Mouse (Mus musculus): ENCODE data around the gene Stox2. TPM values are rescaled to one million over a fixed set of nuclear protein-coding genes. Genes with fewer than 3 reads are reported as not detected.

Gene Stox2
- polyA plus RNA-seq, 1 experiment from 2014 or later: 36.9 TPM

DNA sequence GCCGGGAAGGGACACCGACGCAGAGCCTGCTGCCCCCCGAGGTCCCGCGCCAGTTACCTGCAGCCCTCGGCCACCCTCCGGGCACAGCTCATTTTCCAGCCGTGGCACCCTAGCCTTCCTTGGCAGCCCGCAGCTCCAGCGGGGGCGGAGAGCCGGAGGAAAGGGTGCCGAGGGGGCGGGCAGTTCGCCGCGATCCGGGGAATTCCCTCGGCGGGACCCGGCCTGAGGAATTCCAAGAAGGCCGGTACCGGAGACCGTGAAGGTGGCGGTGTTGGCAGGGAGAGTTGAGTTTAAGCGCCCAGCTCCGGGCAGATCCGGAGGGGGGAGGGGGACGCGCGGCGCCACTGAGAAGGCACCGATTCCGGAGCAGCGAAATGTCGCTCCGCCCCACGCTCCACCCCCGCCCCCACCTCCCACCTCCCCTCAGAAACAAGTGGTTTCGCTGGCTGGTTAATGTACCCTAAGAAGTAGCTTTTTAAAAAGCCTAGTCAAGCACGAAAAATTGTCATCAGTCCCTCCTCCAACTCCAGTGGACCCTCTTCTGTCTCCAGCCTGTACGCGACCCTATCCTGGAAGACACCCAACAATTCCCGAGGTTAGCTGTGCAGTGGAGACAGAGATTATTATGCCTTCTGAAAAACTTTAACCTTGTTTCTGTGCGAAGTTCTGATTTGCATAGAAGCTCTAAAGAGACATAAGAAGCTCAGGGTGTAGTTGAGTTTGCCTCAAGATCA, 32.5 kb downstream of the Stox2 start:
- DNase-seq (ENCODE audit: low spot score): peak; percentile 60
- under 1% methylated on average over 41 of the region's 46 CpGs for WGBS
- Histone ChIP-seq H3K4me3 (ENCODE audit: low read depth, low read length) (peak overlapping the region; percentile 42), H3K27me3 (ENCODE audit: control insufficient read depth, insufficient read depth, low read length) (peaks cover 51% of the 10 kb centered on the region), H3K4me1 (replicated peaks; ENCODE audit: control insufficient read depth, insufficient read depth, low read length) (peaks cover 13% of the 10 kb centered on the region), H3K9ac (ENCODE audit: low read depth, low read length) (no peak overlapping the region), H3K4me2 (replicated peaks; ENCODE audit: low read depth, low read length) (peak overlapping the region; percentile 80), H3K9me3 (ENCODE audit: control insufficient read depth, low read length) (no peaks in the 10 kb centered on the region), H3K36me3 (ENCODE audit: control insufficient read depth, insufficient read depth, low read length) (no peaks in the 10 kb centered on the region), H3K27ac (ENCODE audit: low read depth, low read length) (no peak overlapping the region)
- peak; percentile 76 for ATAC-seq (ENCODE audit: low FRiP score)

GRCm38 (mm10) chr8:47412696-47413523, 33.3 kb downstream of the Stox2 start:
- ATAC-seq (ENCODE audit: low FRiP score) (peak; percentile 69), DNase-seq (ENCODE audit: low spot score) (peak; percentile 66)
- under 1% methylated on average over 79 of the region's 81 CpGs for WGBS
- Histone ChIP-seq H3K9ac (ENCODE audit: low read depth, low read length) (peak overlapping the region; percentile 23; the same call in 1 of the 2 replicates), H3K4me3 (ENCODE audit: low read depth, low read length) (peak overlapping the region; percentile 42), H3K36me3 (ENCODE audit: control insufficient read depth, insufficient read depth, low read length) (no peaks in the 10 kb centered on the region), H3K4me1 (replicated peaks; ENCODE audit: control insufficient read depth, insufficient read depth, low read length) (peaks cover 13% of the 10 kb centered on the region), H3K4me2 (replicated peaks; ENCODE audit: low read depth, low read length) (peak overlapping the region; percentile 80), H3K27ac (ENCODE audit: low read depth, low read length) (no peak overlapping the region), H3K27me3 (ENCODE audit: control insufficient read depth, insufficient read depth, low read length) (peaks cover 53% of the 10 kb centered on the region), H3K9me3 (ENCODE audit: control insufficient read depth, low read length) (no peaks in the 10 kb centered on the region)

DNA sequence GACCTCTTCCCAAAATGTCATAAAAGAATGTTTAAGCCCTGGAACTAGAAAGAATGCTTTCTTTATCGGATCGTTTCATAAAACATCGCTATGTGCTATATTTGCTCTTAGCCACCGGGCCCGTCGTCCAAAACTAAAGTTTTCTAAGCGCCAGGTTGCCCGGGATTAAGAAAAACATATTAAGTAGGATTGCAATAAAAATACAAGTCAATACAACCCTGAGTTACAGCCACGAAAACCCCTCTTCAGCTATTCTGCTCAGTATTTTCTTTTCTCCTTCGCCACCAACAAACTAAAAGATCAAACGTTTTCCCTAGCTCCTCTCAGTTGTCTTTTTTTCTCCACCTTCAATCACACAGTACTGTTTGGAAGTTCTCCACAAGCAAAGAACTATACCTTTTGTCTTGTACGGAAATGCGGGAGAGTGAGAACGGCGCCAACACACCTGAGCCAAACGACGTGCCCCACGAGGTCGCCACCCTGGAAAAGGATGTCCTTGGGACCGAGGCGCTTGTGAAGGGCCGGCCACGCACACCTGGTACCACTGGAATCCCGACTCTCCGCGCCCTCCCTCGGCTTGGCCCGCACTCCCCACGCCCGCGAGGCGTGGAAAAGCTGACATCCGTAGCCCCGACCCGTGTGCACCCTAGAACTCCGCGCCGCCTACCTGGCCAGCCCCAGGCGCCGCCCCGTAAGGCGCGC, 34.0 kb downstream of the Stox2 start:
- H3K9ac ChIP-seq (ENCODE audit: low read depth, low read length): peak overlapping the region; percentile 23; the same call in 1 of the 2 replicates
- H3K4me1 ChIP-seq (replicated peaks; ENCODE audit: control insufficient read depth, insufficient read depth, low read length): peaks cover 13% of the 10 kb centered on the region
- no peaks in the 10 kb centered on the region for H3K9me3 ChIP-seq (ENCODE audit: control insufficient read depth, low read length)
- peak overlapping the region; percentile 80 for H3K4me2 ChIP-seq (replicated peaks; ENCODE audit: low read depth, low read length)
- no peaks in the 10 kb centered on the region for H3K36me3 ChIP-seq (ENCODE audit: control insufficient read depth, insufficient read depth, low read length)
- ATAC-seq (ENCODE audit: low FRiP score) (peak; percentile 42; the same call in 1 of the 2 replicates), DNase-seq (ENCODE audit: low spot score) (peak; percentile 65)
- WGBS: under 1% methylated on average over 43 of the region's 43 CpGs
- H3K27me3 ChIP-seq (ENCODE audit: control insufficient read depth, insufficient read depth, low read length): peaks cover 53% of the 10 kb centered on the region
- H3K27ac ChIP-seq (ENCODE audit: low read depth, low read length): no peak overlapping the region
- peak overlapping the region; percentile 42 for H3K4me3 ChIP-seq (ENCODE audit: low read depth, low read length)

DNA sequence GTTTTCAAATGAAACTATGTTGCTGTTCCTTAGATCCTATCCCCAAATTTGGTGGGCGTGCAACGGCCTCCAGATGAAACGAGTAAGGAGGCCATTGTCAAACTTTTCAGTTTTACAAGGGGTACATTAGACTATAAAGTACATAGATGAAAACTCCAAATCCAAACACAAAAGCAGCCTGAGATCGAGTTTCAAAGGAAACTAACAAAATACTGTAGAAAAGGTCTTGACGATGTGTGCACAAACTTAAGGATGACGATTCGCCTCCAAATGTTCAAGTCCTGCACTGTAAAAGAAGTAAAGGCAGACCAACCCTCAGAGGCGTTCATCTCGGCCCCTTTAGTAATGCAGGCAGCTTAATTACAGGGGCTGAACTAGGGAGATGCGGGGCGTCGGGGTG, 34.8 kb downstream of the Stox2 start:
- Histone ChIP-seq H3K4me3 (ENCODE audit: low read depth, low read length) (no peak overlapping the region; the same call in 1 of the 2 replicates), H3K36me3 (ENCODE audit: control insufficient read depth, insufficient read depth, low read length) (no peaks in the 10 kb centered on the region), H3K4me1 (replicated peaks; ENCODE audit: control insufficient read depth, insufficient read depth, low read length) (peaks cover 13% of the 10 kb centered on the region), H3K27me3 (ENCODE audit: control insufficient read depth, insufficient read depth, low read length) (peaks cover 53% of the 10 kb centered on the region), H3K9ac (ENCODE audit: low read depth, low read length) (no peak overlapping the region), H3K9me3 (ENCODE audit: control insufficient read depth, low read length) (no peaks in the 10 kb centered on the region), H3K4me2 (replicated peaks; ENCODE audit: low read depth, low read length) (no peak overlapping the region), H3K27ac (ENCODE audit: low read depth, low read length) (no peak overlapping the region)
- 4% methylated on average over 12 of the region's 12 CpGs for WGBS
- ATAC-seq (ENCODE audit: low FRiP score) (no peak), DNase-seq (ENCODE audit: low spot score) (peak; percentile 25)

- no peak overlapping the region for H3K4me3 ChIP-seq (ENCODE audit: low read depth, low read length)
- H3K4me1 ChIP-seq (replicated peaks; ENCODE audit: control insufficient read depth, insufficient read depth, low read length): peaks cover 13% of the 10 kb centered on the region
- no peaks in the 10 kb centered on the region for H3K9me3 ChIP-seq (ENCODE audit: control insufficient read depth, low read length)
- H3K9ac ChIP-seq (ENCODE audit: low read depth, low read length): no peak overlapping the region
- no peak for ATAC-seq (ENCODE audit: low FRiP score)
- H3K36me3 ChIP-seq (ENCODE audit: control insufficient read depth, insufficient read depth, low read length): no peaks in the 10 kb centered on the region
- DNase-seq (ENCODE audit: low spot score): peak; percentile 17
- H3K4me2 ChIP-seq (replicated peaks; ENCODE audit: low read depth, low read length): 0 out of 2 replicates have a peak overlapping the region, but pooled peaks have one; percentile 6
- 4% methylated on average over 8 of the region's 8 CpGs for WGBS
- peaks cover 44% of the 10 kb centered on the region for H3K27me3 ChIP-seq (ENCODE audit: control insufficient read depth, insufficient read depth, low read length)
- no peak overlapping the region for H3K27ac ChIP-seq (ENCODE audit: low read depth, low read length)
Observed at GRCm38 (mm10) chr8:47409061-47409460, 37.1 kb downstream of the Stox2 start.

DNA sequence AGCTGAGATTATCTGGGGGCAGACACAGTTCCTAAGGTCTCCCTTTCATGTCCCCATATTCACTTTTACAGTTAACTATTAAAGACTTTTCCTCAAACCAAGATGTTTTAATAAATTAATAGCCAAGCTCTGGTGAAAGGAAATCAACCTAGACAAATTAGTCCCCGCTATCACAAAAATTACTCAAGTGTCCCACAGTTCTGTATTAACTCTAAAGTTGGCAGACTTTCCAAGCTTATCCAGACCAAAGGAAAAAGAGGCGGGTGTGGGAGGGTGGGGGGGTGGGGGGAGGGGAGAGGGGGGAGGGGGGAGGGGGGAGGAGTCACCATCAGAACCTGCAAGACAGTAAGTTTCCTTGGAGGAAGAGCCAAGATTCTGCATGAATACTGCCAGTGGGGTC, 41.3 kb downstream of the Stox2 start:
- no peaks in the 10 kb centered on the region for H3K36me3 ChIP-seq (ENCODE audit: control insufficient read depth, insufficient read depth, low read length)
- no peak overlapping the region for H3K27ac ChIP-seq (ENCODE audit: low read depth, low read length)
- H3K4me1 ChIP-seq (replicated peaks; ENCODE audit: control insufficient read depth, insufficient read depth, low read length): no peaks in the 10 kb centered on the region
- DNase-seq (ENCODE audit: low spot score): no peak
- no peak overlapping the region for H3K4me2 ChIP-seq (replicated peaks; ENCODE audit: low read depth, low read length)
- peaks cover 11% of the 10 kb centered on the region for H3K27me3 ChIP-seq (ENCODE audit: control insufficient read depth, insufficient read depth, low read length)
- 94% methylated on average over 1 of the region's 2 CpGs for WGBS
- H3K9ac ChIP-seq (ENCODE audit: low read depth, low read length): no peak overlapping the region
- no peak overlapping the region for H3K4me3 ChIP-seq (ENCODE audit: low read depth, low read length)
- H3K9me3 ChIP-seq (ENCODE audit: control insufficient read depth, low read length): no peaks in the 10 kb centered on the region
- ATAC-seq (ENCODE audit: low FRiP score): no peak

DNA sequence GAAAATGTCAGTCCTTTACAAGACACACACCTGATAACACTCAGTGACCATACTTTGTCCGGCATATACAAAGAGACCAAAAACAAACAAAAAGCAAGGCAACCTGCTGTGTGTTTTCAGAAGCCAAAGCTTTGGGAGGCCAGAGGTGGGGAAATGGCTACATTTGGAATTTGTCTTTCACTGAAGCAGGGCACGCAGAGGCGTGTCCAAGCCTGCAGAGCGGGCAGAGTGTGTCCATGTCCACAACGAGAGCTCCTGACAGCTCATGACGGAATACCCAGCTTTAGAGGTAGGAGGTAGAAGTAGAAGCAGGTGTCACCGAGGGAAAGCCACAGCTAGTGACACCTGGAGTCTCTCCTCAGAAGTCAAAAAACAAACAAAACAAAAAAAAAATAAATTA, 53.2 kb downstream of the Stox2 start:
- Histone ChIP-seq H3K27me3 (ENCODE audit: control insufficient read depth, insufficient read depth, low read length) (no peaks in the 10 kb centered on the region), H3K36me3 (ENCODE audit: control insufficient read depth, insufficient read depth, low read length) (no peaks in the 10 kb centered on the region), H3K27ac (ENCODE audit: low read depth, low read length) (no peak overlapping the region), H3K4me3 (ENCODE audit: low read depth, low read length) (no peak overlapping the region), H3K9me3 (ENCODE audit: control insufficient read depth, low read length) (no peaks in the 10 kb centered on the region), H3K9ac (ENCODE audit: low read depth, low read length) (no peak overlapping the region), H3K4me1 (replicated peaks; ENCODE audit: control insufficient read depth, insufficient read depth, low read length) (no peaks in the 10 kb centered on the region), H3K4me2 (replicated peaks; ENCODE audit: low read depth, low read length) (no peak overlapping the region)
- DNase-seq (ENCODE audit: low spot score) (no peak), ATAC-seq (ENCODE audit: low FRiP score) (no peak)
- 62% methylated on average over 7 of the region's 7 CpGs for WGBS

DNA sequence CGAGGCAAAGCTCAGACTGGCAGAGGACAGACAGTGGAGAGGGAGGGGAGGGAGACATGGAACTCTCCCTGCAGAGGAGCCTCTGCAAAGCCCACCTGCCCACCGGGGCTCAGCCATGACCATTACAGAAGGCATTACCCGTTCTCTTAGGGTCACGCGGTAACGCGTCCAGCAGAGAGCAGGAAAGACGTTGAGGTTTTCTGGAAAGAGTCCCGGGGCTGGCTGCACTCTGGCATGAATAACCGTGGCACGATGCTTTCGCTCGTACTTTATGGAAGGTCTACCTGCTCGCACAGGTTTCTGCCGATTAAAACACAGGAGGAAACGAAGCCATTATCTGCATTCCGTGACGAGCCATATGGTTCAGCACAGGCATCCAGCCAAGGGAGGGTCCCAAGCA, 53.9 kb downstream of the Stox2 start:
- ATAC-seq (ENCODE audit: low FRiP score): no peak
- Histone ChIP-seq H3K4me2 (replicated peaks; ENCODE audit: low read depth, low read length) (no peak overlapping the region), H3K4me1 (replicated peaks; ENCODE audit: control insufficient read depth, insufficient read depth, low read length) (no peaks in the 10 kb centered on the region), H3K9ac (ENCODE audit: low read depth, low read length) (no peak overlapping the region), H3K36me3 (ENCODE audit: control insufficient read depth, insufficient read depth, low read length) (no peaks in the 10 kb centered on the region), H3K4me3 (ENCODE audit: low read depth, low read length) (no peak overlapping the region), H3K9me3 (ENCODE audit: control insufficient read depth, low read length) (no peaks in the 10 kb centered on the region), H3K27ac (ENCODE audit: low read depth, low read length) (no peak overlapping the region), H3K27me3 (ENCODE audit: control insufficient read depth, insufficient read depth, low read length) (no peaks in the 10 kb centered on the region)
- WGBS: 87% methylated on average over 18 of the region's 18 CpGs
- no peak for DNase-seq (ENCODE audit: low spot score)

Measured in hindbrain, embryonic 11.5 days (tissue).